Mouse (Mus musculus): ENCODE data around the gene Zfp819. TPM values are rescaled to one million over a fixed set of nuclear protein-coding genes. Genes with fewer than 3 reads are reported as not detected.
A peak's percentile ranks its signal among the peaks of the same experiment; 100 is the strongest.

The Zfp819 gene
- polyA plus RNA-seq, 1 experiment from 2014 or later, result not detected

- Histone ChIP-seq H3K27me3 (ENCODE audit: insufficient read depth, low read length) (no peaks in the 10 kb centered on the region), H3K4me3 (ENCODE audit: low read depth, low read length) (no peak within 1 kb of the TSS), H3K9me3 (ENCODE audit: low read length) (no peaks in the 10 kb centered on the region), H3K4me1 (ENCODE audit: insufficient read depth) (no peaks in the 10 kb centered on the region), H3K9ac (replicated peaks) (no peak within 1 kb of the TSS), H3K27ac (ENCODE audit: low read depth) (no peak within 1 kb of the TSS), H3K4me2 (ENCODE audit: low read depth, low read length) (no peak within 1 kb of the TSS), H3K36me3 (replicated peaks; ENCODE audit: insufficient read depth, low read length) (no peaks in the 10 kb centered on the region)
- TF ChIP-seq CTCF (IDR thresholded peaks at IDR 0.05; ENCODE audit: low read depth), result no peak
- no peak for TF ChIP-seq EP300 (IDR thresholded peaks at IDR 0.05; ENCODE audit: low read depth)
- 41% methylated on average over 6 of the region's 6 CpGs for WGBS (ENCODE audit: insufficient replicate concordance)
- no peak for ATAC-seq
- DNase-seq, result no peak
Measured at GRCm38 (mm10) chr7:43634500-43634899, 27.5 kb downstream of the Zfp819 start, which contains the start of gene Ceacam18. TSS of gene Ceacam18 (plus strand) at chr7:43634707.

- DNase-seq, result no peak
- no peak for TF ChIP-seq EP300 (IDR thresholded peaks at IDR 0.05; ENCODE audit: low read depth)
- TF ChIP-seq CTCF (IDR thresholded peaks at IDR 0.05; ENCODE audit: low read depth), result no peak
- Histone ChIP-seq H3K4me3 (ENCODE audit: low read depth, low read length) (no peak overlapping the region), H3K36me3 (replicated peaks; ENCODE audit: insufficient read depth, low read length) (no peaks in the 10 kb centered on the region), H3K9me3 (ENCODE audit: low read length) (no peaks in the 10 kb centered on the region), H3K4me1 (ENCODE audit: insufficient read depth) (no peaks in the 10 kb centered on the region), H3K27ac (ENCODE audit: low read depth) (peak overlapping the region; percentile 44; the same call in 1 of the 2 replicates), H3K4me2 (ENCODE audit: low read depth, low read length) (no peak overlapping the region), H3K9ac (replicated peaks) (no peak overlapping the region), H3K27me3 (ENCODE audit: insufficient read depth, low read length) (no peaks in the 10 kb centered on the region)
- peak; percentile 51 for ATAC-seq
- 38% methylated on average over 2 of the region's 2 CpGs for WGBS (ENCODE audit: insufficient replicate concordance)
Measured at GRCm38 (mm10) chr7:43636194-43636593, 29.2 kb downstream of the Zfp819 start.

- no peaks in the 10 kb centered on the region for H3K9me3 ChIP-seq (ENCODE audit: low read length)
- DNase-seq (no peak), ATAC-seq (no peak)
- no peaks in the 10 kb centered on the region for H3K4me1 ChIP-seq (ENCODE audit: insufficient read depth)
- H3K36me3 ChIP-seq (replicated peaks; ENCODE audit: insufficient read depth, low read length), result no peaks in the 10 kb centered on the region
- no peak overlapping the region for H3K9ac ChIP-seq (replicated peaks)
- H3K27ac ChIP-seq (ENCODE audit: low read depth), result no peak overlapping the region
- no peaks in the 10 kb centered on the region for H3K27me3 ChIP-seq (ENCODE audit: insufficient read depth, low read length)
- no peak overlapping the region for H3K4me3 ChIP-seq (ENCODE audit: low read depth, low read length)
- H3K4me2 ChIP-seq (ENCODE audit: low read depth, low read length), result no peak overlapping the region
- WGBS (ENCODE audit: insufficient replicate concordance), result 33% methylated on average over 1 of the region's 1 CpGs
- TF ChIP-seq EP300 (IDR thresholded peaks at IDR 0.05; ENCODE audit: low read depth) (no peak), CTCF (IDR thresholded peaks at IDR 0.05; ENCODE audit: low read depth) (no peak)
Measured at GRCm38 (mm10) chr7:43637118-43637517, 30.1 kb downstream of the Zfp819 start.

- H3K9me3 ChIP-seq (ENCODE audit: low read length), result no peaks in the 10 kb centered on the region
- no peaks in the 10 kb centered on the region for H3K4me1 ChIP-seq (ENCODE audit: insufficient read depth)
- WGBS (ENCODE audit: insufficient replicate concordance), result 50% methylated on average over 5 of the region's 5 CpGs
- no peak for TF ChIP-seq EP300 (IDR thresholded peaks at IDR 0.05; ENCODE audit: low read depth)
- no peak for TF ChIP-seq CTCF (IDR thresholded peaks at IDR 0.05; ENCODE audit: low read depth)
- H3K9ac ChIP-seq (replicated peaks), result no peak overlapping the region
- no peaks in the 10 kb centered on the region for H3K36me3 ChIP-seq (replicated peaks; ENCODE audit: insufficient read depth, low read length)
- no peak overlapping the region for H3K4me2 ChIP-seq (ENCODE audit: low read depth, low read length)
- no peak for DNase-seq
- H3K27ac ChIP-seq (ENCODE audit: low read depth), result peak overlapping the region; percentile 72
- no peak overlapping the region for H3K4me3 ChIP-seq (ENCODE audit: low read depth, low read length)
- no peaks in the 10 kb centered on the region for H3K27me3 ChIP-seq (ENCODE audit: insufficient read depth, low read length)
- peak; percentile 44 for ATAC-seq
Measured at GRCm38 (mm10) chr7:43642587-43642986, 35.6 kb downstream of the Zfp819 start.

- TF ChIP-seq CTCF (IDR thresholded peaks at IDR 0.05; ENCODE audit: low read depth) (no peak), EP300 (IDR thresholded peaks at IDR 0.05; ENCODE audit: low read depth) (no peak)
- Histone ChIP-seq H3K4me3 (ENCODE audit: low read depth, low read length) (no peak overlapping the region), H3K9ac (replicated peaks) (no peak overlapping the region), H3K27me3 (ENCODE audit: insufficient read depth, low read length) (no peaks in the 10 kb centered on the region), H3K4me1 (ENCODE audit: insufficient read depth) (no peaks in the 10 kb centered on the region), H3K36me3 (replicated peaks; ENCODE audit: insufficient read depth, low read length) (no peaks in the 10 kb centered on the region), H3K9me3 (ENCODE audit: low read length) (no peaks in the 10 kb centered on the region), H3K4me2 (ENCODE audit: low read depth, low read length) (no peak overlapping the region), H3K27ac (ENCODE audit: low read depth) (peak overlapping the region; percentile 72)
- WGBS (ENCODE audit: insufficient replicate concordance), result 62% methylated on average over 17 of the region's 17 CpGs
- ATAC-seq (peak; percentile 33; the same call in 1 of the 2 replicates), DNase-seq (no peak)
Measured at GRCm38 (mm10) chr7:43643046-43643652, 36.2 kb downstream of the Zfp819 start.

- Histone ChIP-seq H3K27ac (ENCODE audit: low read depth) (no peak overlapping the region), H3K36me3 (replicated peaks; ENCODE audit: insufficient read depth, low read length) (0 out of 2 replicates have a peak, but pooled peaks cover 3% of the 10 kb centered on the region), H3K27me3 (ENCODE audit: insufficient read depth, low read length) (no peaks in the 10 kb centered on the region), H3K9me3 (ENCODE audit: low read length) (no peaks in the 10 kb centered on the region), H3K4me2 (ENCODE audit: low read depth, low read length) (no peak overlapping the region), H3K9ac (replicated peaks) (no peak overlapping the region), H3K4me1 (ENCODE audit: insufficient read depth) (no peaks in the 10 kb centered on the region), H3K4me3 (ENCODE audit: low read depth, low read length) (no peak overlapping the region)
- TF ChIP-seq CTCF (IDR thresholded peaks at IDR 0.05; ENCODE audit: low read depth), result no peak
- TF ChIP-seq EP300 (IDR thresholded peaks at IDR 0.05; ENCODE audit: low read depth), result no peak
- no peak for ATAC-seq
- DNase-seq, result no peak
- 86% methylated on average over 6 of the region's 6 CpGs for WGBS (ENCODE audit: insufficient replicate concordance)
Measured at GRCm38 (mm10) chr7:43652683-43653082, 45.7 kb downstream of the Zfp819 start.

Measured in liver, postnatal 0 days (tissue).